Comparison of ENCODE assay signal across 9 mouse cellular contexts in genomic region chr16:44391877-44392548, GRCm38 (mm10). TPM values are rescaled to one million over a fixed set of nuclear protein-coding genes. Genes with fewer than 3 reads are reported as not detected.
DNase-seq lines count a peak whose midpoint lies in the region; ATAC-seq lines count a peak whose summit lies in the region.
"Had no signal": no experiment of that assay in that cellular context is flagged by ENCODE, and none has a peak within 500 bp of the region (broad histone marks: within the 10 kb centered on the region; RNA-seq: fewer than 3 reads in every experiment).

No protein-coding gene starts in this region.

- no peaks in the 10 kb centered on the region; the same call in none of the 2 replicates for H3K4me1 ChIP-seq in liver, embryonic 16.5 days (ENCODE audit: control insufficient read depth, low read depth, low read length)
- peaks cover 9% of the 10 kb centered on the region; the same call in 1 of the 2 replicates for H3K4me1 ChIP-seq in intestine, embryonic 15.5 days (replicated peaks)

- H3K36me3 ChIP-seq in liver, embryonic 16.5 days (ENCODE audit: control insufficient read depth, insufficient read depth), result peaks cover 9% of the 10 kb centered on the region; the same call in 1 of the 2 replicates
- 0 out of 2 replicates have a peak, but pooled peaks cover 11% of the 10 kb centered on the region for H3K36me3 ChIP-seq in intestine, embryonic 15.5 days

- no peak overlapping the region for H3K27ac ChIP-seq in liver, embryonic 16.5 days (ENCODE audit: low read length)
- no peak overlapping the region for H3K27ac ChIP-seq in intestine, embryonic 15.5 days
- H3K27ac ChIP-seq: limb, embryonic 12.5 days had no signal

- peak; percentile 40 for DNase-seq in CD4-positive helper T cell, adult 2 months (ENCODE audit: low read depth, low spot score)
- peak; percentile 62 for DNase-seq in MEL-GATA-1-ER (ENCODE audit: extremely low read depth, low read depth)
- peak; percentile 14 for DNase-seq in cerebellum, adult 8-10 months
- DNase-seq in gastrocnemius, postnatal 14 days, result peak; percentile 36
- peak; percentile 25 to 70 for DNase-seq in kidney, postnatal 36 days
- peak; percentile 15 for DNase-seq in ovary, postnatal 36 days (ENCODE audit: low spot score)

- WGBS in liver, embryonic 16.5 days (ENCODE audit: insufficient replicate concordance), result 35% methylated on average over 9 of the region's 9 CpGs
- WGBS in intestine, embryonic 15.5 days, result 43% methylated on average over 9 of the region's 9 CpGs

- no peak overlapping the region for H3K9ac ChIP-seq in liver, embryonic 16.5 days (ENCODE audit: low read depth, low read length)
- no peak overlapping the region for H3K9ac ChIP-seq in intestine, embryonic 15.5 days
- H3K9ac ChIP-seq: limb, embryonic 12.5 days had no signal

- H3K4me2 ChIP-seq in liver, embryonic 16.5 days (ENCODE audit: low read depth, low read length), result peak overlapping the region; percentile 24; the same call in 1 of the 2 replicates
- no peak overlapping the region for H3K4me2 ChIP-seq in intestine, embryonic 15.5 days (replicated peaks)
- H3K4me2 ChIP-seq: limb, embryonic 12.5 days had no signal

- H3K27me3 ChIP-seq in liver, embryonic 16.5 days (ENCODE audit: control insufficient read depth, insufficient read depth, low read depth, low read length), result no peaks in the 10 kb centered on the region
- no peaks in the 10 kb centered on the region for H3K27me3 ChIP-seq in intestine, embryonic 15.5 days (replicated peaks)
- H3K27me3 ChIP-seq: limb, embryonic 12.5 days had no signal

- no peak overlapping the region for H3K4me3 ChIP-seq in liver, embryonic 16.5 days (ENCODE audit: low read depth, low read length)
- H3K4me3 ChIP-seq in intestine, embryonic 15.5 days (replicated peaks), result no peak overlapping the region
- H3K4me3 ChIP-seq: limb, embryonic 12.5 days had no signal

- H3K9me3 ChIP-seq in liver, embryonic 16.5 days (replicated peaks; ENCODE audit: control insufficient read depth, low read length), result no peaks in the 10 kb centered on the region
- no peaks in the 10 kb centered on the region for H3K9me3 ChIP-seq in intestine, embryonic 15.5 days

- intact Hi-C loops in gastrocnemius, postnatal 14 days (cut with DNase I; ENCODE audit: low total_unique reads), result no loop called here

- no peak for ATAC-seq in liver, embryonic 16.5 days (ENCODE audit: low read depth)
- ATAC-seq in intestine, embryonic 15.5 days, result no peak

RNA-seq across cellular contexts. Expression of gene Cfap44, which starts 2.6 kb away (rescaled TPM):
- under 1 TPM; 0.10 to 0.24 TPM for total RNA-seq in gastrocnemius, postnatal 14 days (2021)
- 0.95 and 1.1 TPM in 2 replicates for polyA plus RNA-seq in liver, embryonic 16.5 days (2015; fragmentation: Nextera tagmentation; extraction: Ambion mirVana)
- 0.14 and 0.38 TPM in 2 replicates for polyA plus RNA-seq in intestine, embryonic 15.5 days (2015; fragmentation: Nextera tagmentation; extraction: Ambion mirVana)

RNA-seq across cellular contexts. Expression of gene Spice1, which starts 45.1 kb away (rescaled TPM):
- 1 to 10 TPM; 4.8 to 6.2 TPM for total RNA-seq in gastrocnemius, postnatal 14 days (2021)
- 7.5 and 7.7 TPM in 2 replicates for polyA plus RNA-seq in liver, embryonic 16.5 days (2015; fragmentation: Nextera tagmentation; extraction: Ambion mirVana)
- polyA plus RNA-seq in intestine, embryonic 15.5 days (2015; fragmentation: Nextera tagmentation; extraction: Ambion mirVana), result 19.5 and 22.2 TPM in 2 replicates

RNA-seq across cellular contexts. Expression of gene Sidt1, which starts 59.0 kb away (rescaled TPM):
- total RNA-seq in gastrocnemius, postnatal 14 days (2021), result under 1 TPM; 0.07 to 0.35 TPM
- polyA plus RNA-seq in liver, embryonic 16.5 days (2015; fragmentation: Nextera tagmentation; extraction: Ambion mirVana), result 0.02 and 0.05 TPM in 2 replicates
- polyA plus RNA-seq in intestine, embryonic 15.5 days (2015; fragmentation: Nextera tagmentation; extraction: Ambion mirVana), result 1.1 and 1.5 TPM in 2 replicates
